Mouse (Mus musculus): Measurements from ENCODE around the gene Iqsec1.

GRCm38 (mm10) chr6:90720996-90721746 lies 267.3 kb downstream of the Iqsec1 start:
- TF ChIP-seq CTCF (conservative IDR thresholded peaks at IDR 0.05 in 1 of 2, IDR thresholded peaks at IDR 0.05 in 1 of 2; ENCODE audit: low read depth in 2 of 2, low read length in 2 of 2) = peak; percentile 9 to 63; a peak in 2 of 4 replicates
- no peak for TF ChIP-seq EP300 (IDR thresholded peaks at IDR 0.05; ENCODE audit: low read length)
- TF ChIP-seq HCFC1 (IDR thresholded peaks at IDR 0.05; ENCODE audit: low read depth, low read length) = no peak
- no peak for TF ChIP-seq SIN3A (IDR thresholded peaks at IDR 0.05; ENCODE audit: low read length)
- no peak for TF ChIP-seq USF1 (IDR thresholded peaks at IDR 0.05; ENCODE audit: low read depth, low read length)
- no peak for TF ChIP-seq E2F4 (IDR thresholded peaks at IDR 0.05; ENCODE audit: insufficient replicate concordance, low read depth, low read length)
- TF ChIP-seq NRF1 (IDR thresholded peaks at IDR 0.05; ENCODE audit: low read depth, low read length) = no peak
- no peak for TF ChIP-seq MAFK (IDR thresholded peaks at IDR 0.05; ENCODE audit: insufficient replicate concordance, low read length)
- peak; percentile 28; the same call in 1 of the 2 replicates for TF ChIP-seq SMC3 (IDR thresholded peaks at IDR 0.05; ENCODE audit: low read depth, low read length)
- TF ChIP-seq TBP (conservative IDR thresholded peaks at IDR 0.05; ENCODE audit: low read depth, low read length) = no peak
- no peak for TF ChIP-seq POLR2A (IDR thresholded peaks at IDR 0.05; ENCODE audit: low read depth, low read length)
- no peak for TF ChIP-seq PAX5 (IDR thresholded peaks at IDR 0.05; ENCODE audit: low read length)
